In genomic region chr5:119682646-119683515, GRCm38 (mm10) we compare ENCODE assay signal across 9 mouse cellular contexts. TPM values are rescaled to one million over a fixed set of nuclear protein-coding genes. Genes with fewer than 3 reads are reported as not detected.
A peak's percentile ranks its signal among the peaks of the same experiment; 100 is the strongest.
DNase-seq lines count a peak whose midpoint lies in the region; ATAC-seq and TF ChIP-seq lines count a peak whose summit lies in the region.
"Had no signal": no experiment of that assay in that cellular context is flagged by ENCODE, and none has a peak within 500 bp of the region (broad histone marks: within the 10 kb centered on the region; RNA-seq: fewer than 3 reads in every experiment).

No protein-coding gene starts in this region.

- peaks cover 28% of the 10 kb centered on the region for H3K27me3 ChIP-seq in intestine, embryonic 15.5 days (replicated peaks)

- WGBS in lung, adult 2 months, result 20% methylated on average over 40 of the region's 40 CpGs
- 47% methylated on average over 40 of the region's 40 CpGs for WGBS in intestine, embryonic 15.5 days

- H3K9me3 ChIP-seq in intestine, embryonic 15.5 days, result no peaks in the 10 kb centered on the region

- no peak overlapping the region for H3K9ac ChIP-seq in intestine, embryonic 15.5 days

- H3K4me3 ChIP-seq in lung, adult 2 months (replicated peaks; ENCODE audit: extremely low read depth, low read depth, low read length), result peak overlapping the region; percentile 51
- peak overlapping the region; percentile 12 for H3K4me3 ChIP-seq in intestine, embryonic 15.5 days (replicated peaks)

- H3K27ac ChIP-seq in intestine, embryonic 15.5 days, result no peak overlapping the region

- no peak for ATAC-seq in intestine, embryonic 15.5 days
- ATAC-seq in CD4-positive, CD25-positive, alpha-beta regulatory T cell, adult 4 months, result no peak
- ATAC-seq: forebrain, embryonic 14.5 days had no signal

- H3K4me1 ChIP-seq in lung, adult 2 months (ENCODE audit: control insufficient read depth, insufficient read depth, low read length), result peaks cover 2% of the 10 kb centered on the region; the same call in 1 of the 2 replicates
- H3K4me1 ChIP-seq in intestine, embryonic 15.5 days (replicated peaks), result peaks cover 33% of the 10 kb centered on the region

- no peak for TF ChIP-seq CTCF in lung, adult 2 months (IDR thresholded peaks at IDR 0.05; ENCODE audit: insufficient read depth, low read length)

- TF ChIP-seq POLR2A in lung, adult 2 months (IDR thresholded peaks at IDR 0.05; ENCODE audit: borderline replicate concordance, extremely low read depth, low read depth, low read length), result no peak

- H3K4me2 ChIP-seq in intestine, embryonic 15.5 days (replicated peaks), result peak overlapping the region; percentile 44

- no peak for DNase-seq in lung, adult 2 months
- DNase-seq in lung, postnatal 36 days, result no peak
- peak; percentile 73 to 78 for DNase-seq in adrenal gland, postnatal 36 days
- peak; percentile 66 for DNase-seq in lung, postnatal 14 days
- DNase-seq in layer of hippocampus, adult 18-20 months (ENCODE audit: low spot score in 2 of 2), result no peak
- DNase-seq in natural killer cell, adult 2 months (ENCODE audit: low spot score in 2 of 2), result no peak

- peaks cover 10% of the 10 kb centered on the region; the same call in 1 of the 2 replicates for H3K36me3 ChIP-seq in intestine, embryonic 15.5 days

RNA-seq across cellular contexts. Expression of gene Tbx3, which starts 12.4 kb away (rescaled TPM):
- polyA plus RNA-seq in lung, adult 2 months (2012; rRNA removed), result 135 and 160 TPM in 2 replicates
- total RNA-seq in adrenal gland, postnatal 36 days (2021), result 100 to 1,000 TPM; 268 to 342 TPM
- polyA plus RNA-seq in intestine, embryonic 15.5 days (2015; fragmentation: Nextera tagmentation; extraction: Ambion mirVana), result 38.6 and 44.9 TPM in 2 replicates
- 1 to 10 TPM; 2.7 to 3.1 TPM for total RNA-seq in layer of hippocampus, adult 18-20 months (2021)
- polyA plus RNA-seq in CD4-positive, CD25-positive, alpha-beta regulatory T cell, adult 4 months (2017; shearing (Covaris generic)), result under 1 TPM in 1 of 2 experiments, not detected in 1; 0.28 TPM

Comparison
In these comparisons a context has a peak if more than half of its experiments do, and no peak if none do; other contexts are left out.
1. DNase-seq: peak in adrenal gland, postnatal 36 days (2 of 2) and lung, postnatal 14 days (single experiment); none in lung, adult 2 months (single experiment), lung, postnatal 36 days (single experiment), layer of hippocampus, adult 18-20 months (0 of 2) and natural killer cell, adult 2 months (0 of 2).
2. RNA of gene Tbx3, which starts 12.4 kb away (polyA plus RNA-seq): 135 to 160 TPM in lung, adult 2 months and 38.6 to 44.9 TPM in intestine, embryonic 15.5 days; 0.28 TPM in CD4-positive, CD25-positive, alpha-beta regulatory T cell, adult 4 months; every median in the first group is over 10 times any median in the second.